Mouse (Mus musculus) C2C12 (cell line): ENCODE data around the gene Smad1. TPM values are rescaled to one million over a fixed set of nuclear protein-coding genes. Genes with fewer than 3 reads are reported as not detected.

Experiments used
- H3K27me3 ChIP-seq: one replicate; pipeline ENCODE4 v1.6.1; 2011; ENCODE audit not compliant: control insufficient read depth, insufficient read depth, insufficient read length
- H3K36me3 ChIP-seq: one replicate; pipeline ENCODE4 v1.6.1; 2011; ENCODE audit not compliant: control insufficient read depth, insufficient read depth
- H3K4me3 ChIP-seq: one replicate; pipeline ENCODE4 v1.5.1; 2011; ENCODE audit warnings: mild to moderate bottlenecking, control low read depth; ENCODE audit not compliant: poor library complexity, insufficient read depth, severe bottlenecking
- H3K79me2 ChIP-seq: one replicate; pipeline ENCODE4 v1.6.1; 2011; ENCODE audit not compliant: control insufficient read depth, insufficient read depth
- H3K79me3 ChIP-seq: one replicate; pipeline ENCODE4 v1.6.1; 2011; ENCODE audit warnings: low read depth, control low read depth
- H3ac ChIP-seq: one replicate; pipeline ENCODE3; 2011; ENCODE audit warnings: low read depth; ENCODE audit not compliant: control insufficient read depth, insufficient read length
- CEBPB ChIP-seq: IDR thresholded peaks from one replicate; pipeline ENCODE4 v1.6.1; 2011; ENCODE audit warnings: low read depth, mild to moderate bottlenecking, control low read depth, moderate library complexity
- CTCF ChIP-seq: IDR thresholded peaks from one replicate; pipeline ENCODE4 v1.5.1; 2011; ENCODE audit not compliant: control insufficient read depth, insufficient read depth, insufficient read length
- FOSL1 ChIP-seq: IDR thresholded peaks from one replicate; pipeline ENCODE4 v1.8.0; 2011; ENCODE audit warnings: mild to moderate bottlenecking, low read length; ENCODE audit not compliant: poor library complexity, insufficient read depth, severe bottlenecking
- MAX ChIP-seq: IDR thresholded peaks from one replicate; pipeline ENCODE4 v1.6.1; 2011; ENCODE audit warnings: mild to moderate bottlenecking, control low read depth
- MYOD1 ChIP-seq: IDR thresholded peaks from one replicate; pipeline ENCODE4 v1.6.1; 2011; ENCODE audit warnings: low read depth; ENCODE audit not compliant: control insufficient read depth, insufficient read length
- MYOG ChIP-seq: IDR thresholded peaks from one replicate; pipeline ENCODE4 v1.6.1; 2011; ENCODE audit not compliant: control insufficient read depth, insufficient read length; ENCODE audit errors: extremely low read depth
- USF1 ChIP-seq: IDR thresholded peaks from one replicate; pipeline ENCODE4 v1.6.1; 2011; ENCODE audit warnings: low read depth, mild to moderate bottlenecking, control low read depth, moderate library complexity
- polyA plus RNA-seq: library from polyadenylated mRNA; unstranded; fragments of >200 nt; fragmentation: generic; extraction: Trizol; gene quantifications from one replicate; pipeline ENCODE4 v1.2.1, GENCODE M21; 2012; ENCODE audit warnings: missing spikeins

Smad1 gene
- polyA plus RNA-seq, 1 experiment: 11.2 TPM

GRCm38 (mm10) chr8:79331571-79331970 lies 67.7 kb downstream of the Smad1 start:
- no peaks in the 10 kb centered on the region for H3K36me3 ChIP-seq
- no peaks in the 10 kb centered on the region for H3K79me2 ChIP-seq
- no peak overlapping the region for H3K4me3 ChIP-seq
- TF ChIP-seq CEBPB: no peak
- TF ChIP-seq MAX: no peak
- no peak for TF ChIP-seq USF1
- no peak for TF ChIP-seq MYOG
- TF ChIP-seq CTCF: no peak
- TF ChIP-seq FOSL1: no peak
- no peak for TF ChIP-seq MYOD1
- H3K79me3 ChIP-seq: no peaks in the 10 kb centered on the region
- no peaks in the 10 kb centered on the region for H3K27me3 ChIP-seq
- no peak overlapping the region for H3ac ChIP-seq

GRCm38 (mm10) chr8:79331017-79331416 lies 68.3 kb downstream of the Smad1 start:
- Histone ChIP-seq H3ac (no peak overlapping the region), H3K4me3 (no peak overlapping the region), H3K36me3 (no peaks in the 10 kb centered on the region), H3K79me2 (no peaks in the 10 kb centered on the region), H3K79me3 (no peaks in the 10 kb centered on the region), H3K27me3 (no peaks in the 10 kb centered on the region)
- no peak for TF ChIP-seq MYOD1
- TF ChIP-seq FOSL1: no peak
- no peak for TF ChIP-seq MYOG
- no peak for TF ChIP-seq MAX
- no peak for TF ChIP-seq CTCF
- TF ChIP-seq CEBPB: no peak
- no peak for TF ChIP-seq USF1

- H3K4me3 ChIP-seq: no peak overlapping the region
- H3K79me2 ChIP-seq: no peaks in the 10 kb centered on the region
- no peak for TF ChIP-seq MYOG
- H3K27me3 ChIP-seq: no peaks in the 10 kb centered on the region
- H3K36me3 ChIP-seq: no peaks in the 10 kb centered on the region
- no peak overlapping the region for H3ac ChIP-seq
- no peaks in the 10 kb centered on the region for H3K79me3 ChIP-seq
Observed at GRCm38 (mm10) chr8:79329735-79330134, 69.6 kb downstream of the Smad1 start.

GRCm38 (mm10) chr8:79329182-79329581 lies 70.1 kb downstream of the Smad1 start:
- Histone ChIP-seq H3K36me3 (no peaks in the 10 kb centered on the region), H3ac (no peak overlapping the region), H3K79me2 (no peaks in the 10 kb centered on the region), H3K79me3 (no peaks in the 10 kb centered on the region), H3K27me3 (peaks cover under 1% of the 10 kb centered on the region), H3K4me3 (no peak overlapping the region)
- no peak for TF ChIP-seq USF1
- TF ChIP-seq MYOG: no peak
- no peak for TF ChIP-seq CTCF
- TF ChIP-seq FOSL1: no peak
- TF ChIP-seq CEBPB: no peak
- TF ChIP-seq MAX: no peak
- no peak for TF ChIP-seq MYOD1

- Histone ChIP-seq H3K79me2 (no peaks in the 10 kb centered on the region), H3ac (no peak overlapping the region), H3K4me3 (no peak overlapping the region), H3K79me3 (no peaks in the 10 kb centered on the region), H3K27me3 (peaks cover 13% of the 10 kb centered on the region), H3K36me3 (no peaks in the 10 kb centered on the region)
- TF ChIP-seq CTCF (no peak), MYOG (no peak), MYOD1 (no peak), USF1 (no peak), FOSL1 (no peak), MAX (no peak)
Observed at GRCm38 (mm10) chr8:79325510-79325909, 73.8 kb downstream of the Smad1 start.

- H3ac ChIP-seq: no peak overlapping the region
- H3K36me3 ChIP-seq: no peaks in the 10 kb centered on the region
- H3K79me2 ChIP-seq: no peaks in the 10 kb centered on the region
- no peak overlapping the region for H3K4me3 ChIP-seq
- H3K79me3 ChIP-seq: no peaks in the 10 kb centered on the region
- TF ChIP-seq MAX: no peak
- no peak for TF ChIP-seq MYOG
- TF ChIP-seq MYOD1: no peak
- H3K27me3 ChIP-seq: peaks cover 13% of the 10 kb centered on the region
Observed at GRCm38 (mm10) chr8:79324928-79325327, 74.4 kb downstream of the Smad1 start.

GRCm38 (mm10) chr8:79324036-79324435 lies 75.3 kb downstream of the Smad1 start:
- Histone ChIP-seq H3ac (no peak overlapping the region), H3K4me3 (no peak overlapping the region), H3K79me2 (no peaks in the 10 kb centered on the region), H3K79me3 (no peaks in the 10 kb centered on the region), H3K27me3 (peaks cover 13% of the 10 kb centered on the region), H3K36me3 (no peaks in the 10 kb centered on the region)
- TF ChIP-seq FOSL1: no peak
- TF ChIP-seq MAX: no peak
- no peak for TF ChIP-seq MYOG
- TF ChIP-seq CEBPB: no peak
